Mouse (Mus musculus) c-Kit-positive CD71-positive TER-119-positive erythroid progenitor cells, embryonic 14.5 days (primary cell): Measurements from ENCODE around the gene Kctd6.

Experiments
- DNase-seq: peaks from one replicate; pipeline ENCODE4 v3.0.0-alpha.2; 2013; ENCODE audit warnings: low spot score

The Kctd6 gene

GRCm38 (mm10) chr14:8214299-8215207 lies 613 bp downstream of the Kctd6 start:
- peak; percentile 47 for DNase-seq

GRCm38 (mm10) chr14:8215208-8215778 lies 1.4 kb downstream of the Kctd6 start:
- DNase-seq: peak; percentile 25

- no peak for DNase-seq
Measured at GRCm38 (mm10) chr14:8216100-8216499, 2.2 kb downstream of the Kctd6 start.

- DNase-seq: no peak
Measured at GRCm38 (mm10) chr14:8218238-8218637, 4.3 kb downstream of the Kctd6 start.

GRCm38 (mm10) chr14:8218730-8219380 lies 4.9 kb downstream of the Kctd6 start:
- no peak for DNase-seq

GRCm38 (mm10) chr14:8219876-8220275 lies 5.9 kb downstream of the Kctd6 start:
- DNase-seq: no peak

- DNase-seq: peak; percentile 42
Measured at GRCm38 (mm10) chr14:8220306-8220705, 6.4 kb downstream of the Kctd6 start.

- peak; percentile 21 for DNase-seq
Measured at GRCm38 (mm10) chr14:8220912-8221311, 7.0 kb downstream of the Kctd6 start.

GRCm38 (mm10) chr14:8222561-8222960 lies 8.6 kb downstream of the Kctd6 start:
- no peak for DNase-seq

GRCm38 (mm10) chr14:8223506-8224293 lies 9.8 kb downstream of the Kctd6 start:
- peak; percentile 42 for DNase-seq

GRCm38 (mm10) chr14:8224805-8225204 lies 10.9 kb downstream of the Kctd6 start:
- DNase-seq: no peak

GRCm38 (mm10) chr14:8229367-8230019 lies 15.6 kb downstream of the Kctd6 start:
- DNase-seq: peak; percentile 26

- no peak for DNase-seq
Measured at GRCm38 (mm10) chr14:8232155-8232910, 18.4 kb downstream of the Kctd6 start.

- DNase-seq: peak; percentile 45
Measured at GRCm38 (mm10) chr14:8233252-8233651, 19.3 kb downstream of the Kctd6 start.

- no peak for DNase-seq
Measured at GRCm38 (mm10) chr14:8241816-8242215, 27.9 kb downstream of the Kctd6 start.

- no peak for DNase-seq
Measured at GRCm38 (mm10) chr14:8242388-8242920, 28.5 kb downstream of the Kctd6 start.

- DNase-seq: no peak
Measured at GRCm38 (mm10) chr14:8243136-8243888, 29.4 kb downstream of the Kctd6 start.

GRCm38 (mm10) chr14:8244211-8244611 lies 30.3 kb downstream of the Kctd6 start:
- no peak for DNase-seq

- DNase-seq: no peak
Measured at GRCm38 (mm10) chr14:8246878-8247277, 32.9 kb downstream of the Kctd6 start.

GRCm38 (mm10) chr14:8249206-8249605 lies 35.3 kb downstream of the Kctd6 start:
- DNase-seq: no peak
